Mouse (Mus musculus) heart, postnatal 0 days (tissue): ENCODE results near the gene Kbtbd4. TPM values are rescaled to one million over a fixed set of nuclear protein-coding genes. Genes with fewer than 3 reads are reported as not detected.

Source experiments
- ATAC-seq: fragments of 200-750 bp; cut with Nextera tagmentation; 2 replicates; pipeline ENCODE4 v1.8.0; 2017; ENCODE audit warnings: low read depth, moderate number of reproducible peaks, moderate library complexity; ENCODE audit not compliant: insufficient read depth
- DNase-seq: peaks from one replicate; pipeline ENCODE4 v3.0.0-alpha.2; 2016; ENCODE audit warnings: low spot score
- H3K27ac ChIP-seq: fragments of 300-500 bp; sonication (generic); 2 replicates; pipeline ENCODE4 v1.5.1; 2014; ENCODE audit warnings: low read depth, mild to moderate bottlenecking
- H3K27me3 ChIP-seq: fragments of 300-500 bp; sonication (generic); 2 replicates; pipeline ENCODE4 v1.6.1; 2014; ENCODE audit warnings: low read length, mixed read lengths; ENCODE audit not compliant: control insufficient read depth, insufficient read depth
- H3K36me3 ChIP-seq: fragments of 300-500 bp; sonication (generic); replicated peaks from 2 replicates; pipeline ENCODE4 v1.6.1; 2014; ENCODE audit warnings: low read length, mixed read lengths; ENCODE audit not compliant: control insufficient read depth, insufficient read depth
- H3K4me1 ChIP-seq: fragments of 300-500 bp; sonication (generic); 2 replicates; pipeline ENCODE4 v1.6.1; 2014; ENCODE audit warnings: antibody characterized with exemption; ENCODE audit not compliant: control insufficient read depth, insufficient read depth
- H3K4me2 ChIP-seq: fragments of 300-500 bp; sonication (generic); 2 replicates; pipeline ENCODE4 v1.6.1; 2014; ENCODE audit warnings: low read depth, mild to moderate bottlenecking, low read length, moderate library complexity
- H3K4me3 ChIP-seq: fragments of 300-500 bp; sonication (generic); 2 replicates; pipeline ENCODE4 v1.5.1; 2014; ENCODE audit warnings: low read depth, low read length
- H3K9ac ChIP-seq: fragments of 300-500 bp; sonication (generic); replicated peaks from 2 replicates; pipeline ENCODE4 v1.6.1; 2014; ENCODE audit warnings: low read depth, low read length, mixed read lengths
- H3K9me3 ChIP-seq: fragments of 300-500 bp; sonication (generic); replicated peaks from 2 replicates; pipeline ENCODE4 v1.6.1; 2016; ENCODE audit warnings: low read length; ENCODE audit not compliant: control insufficient read depth
- CTCF ChIP-seq: IDR thresholded peaks from 2 replicates; pipeline ENCODE4 v1.5.1; 2016; ENCODE audit warnings: antibody characterized with exemption, control low read depth, low read depth
- EP300 ChIP-seq: IDR thresholded peaks from 2 replicates; pipeline ENCODE4 v1.6.1; 2016; ENCODE audit warnings: antibody characterized with exemption, low read depth
- WGBS: fragments of 180-500 bp; shearing (Covaris S2); extraction: QIAGEN DNeasy Blood & Tissue Kit; methylation state at CpG from one replicate; pipeline ENCODE4 v1.1.7; 2014; 5-methylcytosine and 5-hydroxymethylcytosine counted together
- polyA plus RNA-seq: library from polyadenylated mRNA; unstranded; fragments of >200 nt; fragmentation: Nextera tagmentation; extraction: Ambion mirVana; gene quantifications from 2 replicates; pipeline ENCODE4 v1.2.1, GENCODE M21; 2015
- total RNA-seq: library from RNA; depleted of rRNA; stranded (reverse); fragments of >200 nt; gene quantifications from 2 replicates; pipeline ENCODE4 v1.2.3, GENCODE M21; 2014; ENCODE audit warnings: low replicate concordance

The Kbtbd4 gene
- total and polyA plus RNA-seq, 2 experiments from 2014 or later, result 17.8 to 19.5 TPM

DNA sequence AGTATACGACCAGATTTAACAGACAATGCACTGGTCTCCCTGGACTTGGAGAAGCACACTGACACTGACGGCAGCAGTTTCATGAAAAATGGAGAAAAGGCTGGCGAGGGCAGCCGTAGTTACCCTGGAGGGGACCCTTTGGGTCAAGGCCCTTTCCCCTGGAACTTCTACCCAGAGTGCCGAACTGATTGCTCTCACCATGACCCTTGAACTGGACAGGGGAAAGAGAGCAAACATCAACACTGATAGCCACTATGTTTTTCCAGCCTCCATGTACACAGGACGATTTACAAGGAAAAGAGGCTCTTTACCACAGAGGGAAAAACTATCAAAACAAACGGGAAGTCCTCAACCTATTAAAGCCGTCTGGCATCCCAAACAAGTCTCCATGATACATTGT lies 27.3 kb downstream of the Kbtbd4 start:
- no peak for TF ChIP-seq CTCF
- TF ChIP-seq EP300, result no peak
- H3K27me3 ChIP-seq, result no peaks in the 10 kb centered on the region
- H3K4me1 ChIP-seq, result no peaks in the 10 kb centered on the region
- H3K36me3 ChIP-seq, result no peaks in the 10 kb centered on the region
- DNase-seq (no peak), ATAC-seq (no peak)
- 68% methylated on average over 8 of the region's 8 CpGs for WGBS
- no peak overlapping the region for H3K27ac ChIP-seq
- no peak overlapping the region for H3K4me3 ChIP-seq
- H3K4me2 ChIP-seq, result no peak overlapping the region
- H3K9me3 ChIP-seq, result no peaks in the 10 kb centered on the region
- no peak overlapping the region for H3K9ac ChIP-seq

DNA sequence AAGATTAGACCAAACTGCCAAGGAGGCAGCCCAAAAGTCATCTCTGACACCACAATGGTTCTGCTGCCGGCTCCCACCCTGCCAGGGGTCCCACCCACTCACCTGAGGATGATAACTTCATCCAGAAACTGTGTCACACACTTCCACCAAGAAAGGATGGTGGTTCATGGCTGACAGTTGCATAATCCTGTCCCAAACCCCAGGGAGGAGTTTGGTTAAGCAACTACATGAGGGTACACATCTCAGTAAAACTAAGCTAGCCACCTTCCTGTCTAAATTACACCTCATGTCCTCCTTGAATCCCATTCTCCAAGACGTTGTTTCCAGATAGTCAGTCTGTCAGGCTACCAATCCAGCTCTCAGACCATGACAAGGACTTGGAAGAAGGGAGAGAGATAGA lies 27.7 kb downstream of the Kbtbd4 start:
- no peaks in the 10 kb centered on the region for H3K36me3 ChIP-seq

DNA sequence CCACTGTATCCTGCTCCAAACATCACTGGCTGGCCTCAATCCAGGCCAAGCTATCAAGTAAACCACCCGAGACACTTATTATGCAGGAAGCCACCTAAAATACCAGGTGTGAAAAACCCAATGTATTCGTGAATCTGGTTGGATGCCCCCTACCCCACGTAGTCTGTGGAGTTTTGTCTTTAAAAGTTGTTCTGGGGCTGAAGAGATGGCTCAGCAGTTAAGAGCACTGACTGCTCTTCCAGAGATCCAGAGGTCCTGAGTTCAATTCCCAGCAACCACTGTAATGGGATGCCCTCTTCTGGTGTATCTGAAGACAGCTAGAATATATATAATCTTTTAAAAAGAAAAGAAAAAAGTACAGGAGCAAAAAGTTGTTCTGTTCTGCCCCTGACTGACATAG lies 33.8 kb downstream of the Kbtbd4 start:
- Histone ChIP-seq H3K9ac (no peak overlapping the region), H3K27me3 (no peaks in the 10 kb centered on the region), H3K4me1 (peaks cover 19% of the 10 kb centered on the region), H3K4me2 (no peak overlapping the region), H3K36me3 (no peaks in the 10 kb centered on the region), H3K4me3 (no peak overlapping the region), H3K9me3 (no peaks in the 10 kb centered on the region), H3K27ac (no peak overlapping the region)
- WGBS, result 70% methylated on average over 3 of the region's 3 CpGs
- ATAC-seq (no peak), DNase-seq (no peak)
- TF ChIP-seq CTCF (no peak), EP300 (no peak)

More for the DNA sequence above, 27.7 kb downstream of the Kbtbd4 start:
- 65% methylated on average over 2 of the region's 2 CpGs for WGBS
- Histone ChIP-seq H3K9me3 (no peaks in the 10 kb centered on the region), H3K4me1 (no peaks in the 10 kb centered on the region), H3K27me3 (no peaks in the 10 kb centered on the region), H3K9ac (no peak overlapping the region), H3K4me2 (no peak overlapping the region), H3K4me3 (no peak overlapping the region), H3K27ac (no peak overlapping the region)
- DNase-seq (no peak), ATAC-seq (no peak)
- no peak for TF ChIP-seq CTCF
- TF ChIP-seq EP300, result no peak

DNA sequence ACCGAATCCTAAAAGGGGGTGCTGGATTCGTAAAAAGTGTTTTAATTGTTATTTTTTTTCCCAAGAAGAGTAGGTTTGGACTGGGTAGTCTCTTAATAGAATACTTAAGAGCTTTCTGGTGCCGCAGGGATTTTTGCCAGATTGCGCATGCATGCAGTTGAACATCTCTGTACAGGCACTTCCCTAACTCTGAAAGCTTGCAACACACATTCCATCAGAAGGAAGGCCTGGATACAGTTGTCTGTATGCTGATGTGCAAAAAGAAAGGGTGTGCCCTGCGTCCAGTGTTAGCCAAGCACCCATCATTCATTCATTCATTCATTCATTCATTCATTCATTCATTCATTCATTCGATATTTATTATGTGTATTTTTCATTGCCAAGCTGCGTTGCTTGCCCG lies 35.2 kb downstream of the Kbtbd4 start:
- TF ChIP-seq CTCF, result no peak
- TF ChIP-seq EP300, result no peak
- no peak for ATAC-seq
- Histone ChIP-seq H3K27me3 (no peaks in the 10 kb centered on the region), H3K4me1 (peaks cover 19% of the 10 kb centered on the region), H3K9me3 (no peaks in the 10 kb centered on the region), H3K27ac (peak overlapping the region; percentile 23; the same call in 1 of the 2 replicates), H3K4me2 (peak overlapping the region; percentile 87), H3K4me3 (peak overlapping the region; percentile 98), H3K36me3 (no peaks in the 10 kb centered on the region), H3K9ac (peak overlapping the region; percentile 92)
- no peak for DNase-seq
- 43% methylated on average over 8 of the region's 8 CpGs for WGBS

DNA sequence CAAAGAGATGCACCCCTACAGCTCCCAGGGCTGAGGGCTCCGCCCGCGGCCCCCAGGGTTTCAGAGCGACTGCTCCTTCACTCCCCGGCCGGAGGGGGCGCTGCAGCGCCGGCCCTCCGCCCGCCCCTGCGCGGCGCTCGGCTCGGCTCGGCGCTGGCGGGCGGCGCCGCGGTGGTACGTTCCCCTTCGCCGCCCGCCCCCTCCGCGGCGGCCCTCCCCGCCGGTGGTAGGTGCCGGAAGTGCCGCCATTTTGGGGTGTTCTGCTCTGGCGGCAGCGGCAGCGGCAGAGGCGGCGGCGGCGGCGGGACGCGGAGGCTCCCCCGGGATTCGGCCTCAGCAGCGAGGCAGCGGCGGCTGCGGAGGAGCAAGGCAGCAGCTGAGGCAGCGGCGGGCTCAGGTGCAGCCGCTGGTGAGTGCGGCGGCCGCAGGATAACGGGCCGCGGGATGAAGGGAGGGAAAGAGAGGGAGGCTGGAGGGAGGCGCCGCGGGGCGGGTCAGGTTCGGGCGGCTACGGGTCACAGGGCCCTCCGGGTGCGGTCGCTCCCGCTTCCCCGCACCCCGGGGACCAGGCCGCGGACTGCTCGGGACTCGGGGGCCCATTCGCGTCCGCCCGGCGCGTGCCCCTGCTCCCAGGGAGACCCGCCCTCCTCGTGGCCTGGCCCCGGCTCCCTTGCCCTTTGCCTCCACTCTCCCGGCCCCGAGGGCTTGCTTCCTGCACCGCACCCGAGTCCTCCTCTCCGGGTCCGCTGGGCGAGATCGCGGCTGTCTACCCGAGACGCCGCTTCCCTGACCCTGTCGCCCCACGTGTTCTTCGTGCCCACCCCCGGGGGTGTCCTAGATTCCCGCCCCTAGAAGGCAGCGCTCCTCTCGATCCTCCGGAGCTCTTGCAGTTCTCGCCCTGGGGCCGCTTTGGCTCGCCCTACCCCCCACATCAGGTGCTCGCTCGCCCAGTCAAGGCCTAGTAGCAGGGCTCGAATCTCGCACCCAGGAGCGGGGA lies 36.0 kb downstream of the Kbtbd4 start, which contains the start of gene Celf1:
Gene Celf1 (plus strand): TSS at position 150 of the 997 bp plus-strand sequence.
- DNase-seq, result peak; percentile 90
- Histone ChIP-seq H3K4me3 (peak within 1 kb of the TSS; percentile 98), H3K9ac (peak within 1 kb of the TSS; percentile 92), H3K36me3 (no peaks in the 10 kb centered on the region), H3K27ac (peak within 1 kb of the TSS; percentile 92), H3K27me3 (no peaks in the 10 kb centered on the region), H3K4me1 (peaks cover 19% of the 10 kb centered on the region), H3K9me3 (no peaks in the 10 kb centered on the region), H3K4me2 (peak within 1 kb of the TSS; percentile 87)
- TF ChIP-seq CTCF (peak; percentile 38), EP300 (no peak)
- peak; percentile 98 for ATAC-seq
- WGBS, result under 1% methylated on average over 90 of the region's 113 CpGs
